Mouse (Mus musculus) kidney, adult 2 months (tissue): ENCODE results near the gene Olfr968. TPM values are rescaled to one million over a fixed set of nuclear protein-coding genes. Genes with fewer than 3 reads are reported as not detected.

ENCODE experiments used
- DNase-seq: peaks from one replicate; pipeline ENCODE4 v3.0.0; 2021
- H3K27ac ChIP-seq: fragments of 200-500 bp; 2 replicates; pipeline ENCODE4 v1.5.1; 2012; ENCODE audit warnings: low read depth, low read length, control low read depth, inconsistent platforms; ENCODE audit not compliant: insufficient read depth
- H3K27me3 ChIP-seq: fragments of 200-500 bp; replicated peaks from 2 replicates; pipeline ENCODE4 v1.6.1; 2012; ENCODE audit warnings: mild to moderate bottlenecking, moderate library complexity, low read length, inconsistent platforms; ENCODE audit not compliant: control insufficient read depth, insufficient read depth
- H3K36me3 ChIP-seq: fragments of 200-500 bp; 2 replicates; pipeline ENCODE4 v1.6.1; 2012; ENCODE audit warnings: mild to moderate bottlenecking, moderate library complexity, low read length, inconsistent platforms; ENCODE audit not compliant: control insufficient read depth, insufficient read depth
- H3K4me1 ChIP-seq: fragments of 200-500 bp; 2 replicates; pipeline ENCODE4 v1.6.1; 2011; ENCODE audit warnings: low read length; ENCODE audit not compliant: control insufficient read depth, insufficient read depth
- H3K4me3 ChIP-seq: fragments of 200-500 bp; 2 replicates; pipeline ENCODE4 v1.5.1; 2011; ENCODE audit warnings: mild to moderate bottlenecking, low read depth, low read length, control low read depth; ENCODE audit not compliant: insufficient read depth
- CTCF ChIP-seq: fragments of 200-500 bp; conservative IDR thresholded peaks from 2 replicates; pipeline ENCODE4 v1.5.1; 2011; ENCODE audit warnings: low read depth, mild to moderate bottlenecking, control low read depth, low read length, moderate library complexity, mixed read lengths; ENCODE audit not compliant: insufficient read depth, insufficient read length
- POLR2A ChIP-seq: fragments of 200-500 bp; IDR thresholded peaks from one replicate; pipeline ENCODE4 v1.6.1; 2011; ENCODE audit warnings: low read depth, low read length, control low read depth
- WGBS: fragments of 180-500 bp; shearing (Covaris S2); methylation state at CpG from one replicate; pipeline ENCODE4 v1.1.7; 2018; 5-methylcytosine and 5-hydroxymethylcytosine counted together
- polyA plus RNA-seq: library from polyadenylated mRNA; depleted of rRNA; stranded (reverse); fragments of >200 nt; gene quantifications from 2 replicates; pipeline ENCODE4 v1.2.3, GENCODE M21; 2012; rRNA removed

Olfr968 gene
- not detected in 2 replicates for polyA plus RNA-seq

DNA sequence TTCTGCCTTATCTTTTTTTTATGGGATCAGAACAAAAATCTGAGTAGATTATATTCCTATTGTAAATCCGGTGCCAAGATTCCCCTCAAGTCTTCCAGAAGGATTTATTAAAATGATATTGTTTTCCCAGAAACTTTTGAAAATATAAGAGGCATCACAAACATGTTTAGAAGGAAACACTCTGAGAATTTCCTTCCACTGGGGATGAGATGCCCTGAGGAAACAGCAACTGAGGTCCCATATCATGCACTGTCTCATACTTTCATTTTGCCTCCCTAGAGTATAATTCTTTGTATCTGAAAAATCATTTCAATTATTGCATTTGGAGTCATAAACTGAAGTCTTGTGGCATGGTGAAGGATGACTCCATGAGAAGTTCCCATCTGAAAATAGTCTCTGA lies at the start of gene Olfr968:
Olfr968 (minus strand) TSS at position 101 of the 400 bp plus-strand sequence.
- TF ChIP-seq CTCF (no peak), POLR2A (no peak)
- Histone ChIP-seq H3K36me3 (no peaks in the 10 kb centered on the region), H3K4me3 (no peak within 1 kb of the TSS), H3K27me3 (no peaks in the 10 kb centered on the region), H3K27ac (no peak within 1 kb of the TSS), H3K4me1 (no peaks in the 10 kb centered on the region)
- DNase-seq = no peak
- 73% methylated on average over 1 of the region's 1 CpGs for WGBS

DNA sequence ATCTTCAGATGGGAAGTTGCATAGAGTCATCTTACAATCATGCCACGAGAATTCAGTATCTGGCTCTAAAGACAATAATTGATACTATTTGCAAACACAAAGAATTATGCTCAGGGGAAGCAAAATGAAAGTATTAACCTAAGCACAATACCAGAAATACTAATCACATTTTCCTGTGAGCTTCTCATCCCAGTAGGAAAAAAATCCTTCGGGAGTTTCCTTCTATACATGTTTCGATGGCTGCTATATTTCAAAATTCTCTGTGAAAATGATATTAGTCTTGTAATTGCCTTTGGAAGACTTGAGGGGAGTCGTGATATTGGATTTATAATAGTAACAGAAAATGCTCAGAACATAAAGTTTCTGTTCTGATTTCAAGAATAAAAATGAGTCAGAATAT lies 25.5 kb upstream of the Olfr968 start, which contains the start of gene Olfr970:
Olfr970 (plus strand) TSS at position 301 of the 400 bp plus-strand sequence.
- H3K27ac ChIP-seq = no peak within 1 kb of the TSS
- 74% methylated on average over 4 of the region's 4 CpGs for WGBS
- no peak within 1 kb of the TSS for H3K4me3 ChIP-seq
- H3K27me3 ChIP-seq = no peaks in the 10 kb centered on the region
- TF ChIP-seq CTCF (no peak), POLR2A (no peak)
- DNase-seq = no peak
- H3K4me1 ChIP-seq = no peaks in the 10 kb centered on the region
- H3K36me3 ChIP-seq = no peaks in the 10 kb centered on the region

DNA sequence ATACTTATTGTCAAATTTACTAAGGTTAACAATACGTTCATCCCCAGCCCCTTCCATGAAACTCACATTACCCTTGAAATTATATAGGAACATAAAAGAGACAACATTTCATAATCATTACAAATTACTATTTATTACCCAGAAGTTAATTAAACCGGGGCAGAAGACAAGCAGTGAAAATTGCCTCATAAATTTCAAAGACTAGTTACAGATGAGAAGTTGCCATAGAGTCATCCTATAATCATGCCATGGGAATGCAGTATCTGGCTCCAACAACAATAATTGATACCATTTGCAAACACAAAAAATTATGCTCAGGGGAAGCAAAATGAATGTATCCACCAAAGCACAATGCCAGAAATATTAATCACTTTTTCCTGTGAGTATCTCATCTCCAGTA lies 7.5 kb upstream of the Olfr968 start, which contains the start of gene Olfr969:
Olfr969 (plus strand) TSS at position 388 of the 400 bp plus-strand sequence.
- Histone ChIP-seq H3K4me3 (no peak within 1 kb of the TSS), H3K4me1 (no peaks in the 10 kb centered on the region), H3K27ac (no peak within 1 kb of the TSS), H3K36me3 (no peaks in the 10 kb centered on the region), H3K27me3 (no peaks in the 10 kb centered on the region)
- WGBS = 59% methylated on average over 2 of the region's 2 CpGs
- TF ChIP-seq CTCF = no peak
- no peak for TF ChIP-seq POLR2A
- DNase-seq = no peak

DNA sequence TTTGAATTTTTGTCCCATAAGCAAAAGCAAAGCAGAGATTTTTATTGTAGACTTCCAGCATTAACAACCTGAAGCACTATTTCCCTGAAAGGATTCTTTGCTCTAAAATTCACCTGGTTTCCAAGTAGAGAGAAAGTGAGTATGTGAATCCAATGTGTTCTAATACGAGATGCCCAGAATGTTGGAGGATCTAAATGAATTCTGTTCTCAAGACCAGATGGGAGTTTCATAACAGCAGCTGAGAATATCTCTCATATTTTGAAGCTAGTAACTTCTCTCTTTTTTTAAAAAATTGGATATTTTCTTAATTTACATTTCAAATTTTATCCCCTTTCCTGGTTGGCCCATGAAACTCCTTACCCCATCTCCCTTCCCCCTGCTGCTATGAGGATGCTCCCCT lies 36.6 kb downstream of the Olfr968 start:
- Histone ChIP-seq H3K36me3 (no peaks in the 10 kb centered on the region), H3K27ac (no peak overlapping the region), H3K4me1 (no peaks in the 10 kb centered on the region), H3K27me3 (no peaks in the 10 kb centered on the region), H3K4me3 (no peak overlapping the region)
- no peak for TF ChIP-seq CTCF
- no peak for TF ChIP-seq POLR2A
- 93% methylated on average over 1 of the region's 1 CpGs for WGBS
- no peak for DNase-seq

DNA sequence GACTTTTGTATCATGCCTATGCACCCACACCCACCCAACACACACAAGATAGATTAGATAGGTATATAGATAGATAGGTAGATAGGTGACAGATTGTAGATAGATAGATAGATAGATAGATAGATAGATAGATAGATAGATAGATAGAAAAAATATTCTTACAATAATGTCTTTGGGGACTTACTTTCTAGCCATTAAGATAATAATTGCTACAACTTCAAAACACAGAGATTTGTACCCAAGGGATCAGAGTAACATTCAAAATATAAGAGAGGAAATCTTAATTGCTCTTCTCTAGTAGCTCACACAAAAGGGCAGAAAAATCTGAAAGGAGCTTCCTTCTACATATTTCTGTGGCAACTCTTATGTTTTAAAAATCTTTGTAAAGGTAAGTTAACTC lies 37.1 kb downstream of the Olfr968 start, which contains the start of gene Olfr967:
Olfr967 (plus strand) TSS at position 301 of the 400 bp plus-strand sequence.
- Histone ChIP-seq H3K4me3 (no peak within 1 kb of the TSS), H3K27ac (no peak within 1 kb of the TSS), H3K36me3 (no peaks in the 10 kb centered on the region), H3K27me3 (no peaks in the 10 kb centered on the region), H3K4me1 (no peaks in the 10 kb centered on the region)
- DNase-seq = no peak
- TF ChIP-seq CTCF (no peak), POLR2A (no peak)

DNA sequence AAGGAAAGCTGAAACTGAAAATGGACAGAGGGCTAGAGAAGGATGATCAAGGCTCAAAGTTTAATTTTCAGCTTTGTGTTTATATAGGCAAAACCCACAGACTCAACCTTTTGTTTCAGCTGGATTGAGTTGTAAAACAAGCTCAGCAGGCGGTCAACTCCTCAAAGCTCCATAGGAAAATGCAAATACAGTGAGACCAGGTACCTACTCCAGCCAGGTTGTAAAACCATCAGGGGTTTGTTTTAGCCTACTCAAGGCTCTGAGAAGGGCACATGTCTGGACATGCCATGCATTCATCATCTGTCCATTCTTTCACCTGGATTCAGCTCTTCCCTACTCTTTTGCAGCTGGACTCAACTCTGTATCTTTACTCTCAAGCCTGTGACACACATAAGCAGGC lies 42.3 kb downstream of the Olfr968 start:
- WGBS = 81% methylated on average over 1 of the region's 1 CpGs
- no peaks in the 10 kb centered on the region for H3K27me3 ChIP-seq
- H3K36me3 ChIP-seq = no peaks in the 10 kb centered on the region
- no peaks in the 10 kb centered on the region for H3K4me1 ChIP-seq
- no peak for DNase-seq
- no peak overlapping the region for H3K4me3 ChIP-seq
- TF ChIP-seq POLR2A = no peak
- TF ChIP-seq CTCF = no peak
- H3K27ac ChIP-seq = no peak overlapping the region

DNA sequence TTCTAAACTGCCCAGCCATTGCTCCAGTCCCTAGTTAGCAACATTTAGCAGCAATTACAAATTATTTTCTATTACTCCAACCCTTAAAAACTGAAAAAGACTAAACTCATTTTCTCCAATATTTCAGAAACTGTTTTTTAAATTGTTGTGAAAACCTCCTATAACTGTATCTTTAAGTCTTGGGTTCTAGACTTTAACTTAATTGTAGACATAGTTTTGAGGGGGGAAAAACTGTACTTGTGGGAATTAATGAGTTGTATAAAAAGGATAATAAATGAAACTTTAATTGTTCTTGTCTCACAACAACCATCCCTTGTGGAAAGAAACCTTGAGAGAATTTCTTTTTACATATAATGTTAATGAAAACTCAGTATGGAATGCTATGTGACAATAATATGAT lies 52.4 kb downstream of the Olfr968 start, which contains the start of gene Olfr150:
Olfr150 (plus strand) TSS at position 301 of the 400 bp plus-strand sequence.
- no peak within 1 kb of the TSS for H3K27ac ChIP-seq
- no peaks in the 10 kb centered on the region for H3K4me1 ChIP-seq
- H3K4me3 ChIP-seq = no peak within 1 kb of the TSS
- TF ChIP-seq CTCF (no peak), POLR2A (no peak)
- H3K36me3 ChIP-seq = no peaks in the 10 kb centered on the region
- DNase-seq = no peak
- H3K27me3 ChIP-seq = no peaks in the 10 kb centered on the region

Other genes starting within 250 kb of the Olfr968 start
- gene Olfr958, start 229.2 kb downstream of the Olfr968 start, polyA plus RNA-seq = not detected in 2 replicates
- not detected in 2 replicates for gene Olfr959, start 207.7 kb downstream of the Olfr968 start, polyA plus RNA-seq
- gene AW551984, start 178.8 kb downstream of the Olfr968 start, polyA plus RNA-seq = 0.27 and 0.31 TPM in 2 replicates
- not detected in 2 replicates for gene Olfr148, start 172.6 kb downstream of the Olfr968 start, polyA plus RNA-seq
- not detected in 2 replicates for gene Olfr960, start 161.9 kb downstream of the Olfr968 start, polyA plus RNA-seq
- not detected in 2 replicates for gene Olfr961, start 138.2 kb downstream of the Olfr968 start, polyA plus RNA-seq
- not detected in 2 replicates for gene Olfr963, start 116.0 kb downstream of the Olfr968 start, polyA plus RNA-seq
- not detected in 2 replicates for gene Olfr149, start 76.1 kb downstream of the Olfr968 start, polyA plus RNA-seq
- gene Olfr965, start 71.9 kb downstream of the Olfr968 start, polyA plus RNA-seq = not detected in 2 replicates
- not detected in 2 replicates for gene Olfr150, start 52.3 kb downstream of the Olfr968 start, polyA plus RNA-seq
- not detected in 2 replicates for gene Olfr967, start 37.0 kb downstream of the Olfr968 start, polyA plus RNA-seq
- gene Olfr969, start 7.7 kb upstream of the Olfr968 start, polyA plus RNA-seq = not detected in 2 replicates
- gene Olfr970, start 25.6 kb upstream of the Olfr968 start, polyA plus RNA-seq = not detected in 2 replicates
- gene Olfr971, start 53.6 kb upstream of the Olfr968 start, polyA plus RNA-seq = not detected in 2 replicates
- not detected in 2 replicates for gene Olfr972, start 83.2 kb upstream of the Olfr968 start, polyA plus RNA-seq
- not detected in 2 replicates for gene Olfr229, start 124.1 kb upstream of the Olfr968 start, polyA plus RNA-seq
- not detected in 2 replicates for gene Olfr974, start 154.2 kb upstream of the Olfr968 start, polyA plus RNA-seq
- not detected in 2 replicates for gene Olfr975, start 168.8 kb upstream of the Olfr968 start, polyA plus RNA-seq
- gene Olfr976, start 177.9 kb upstream of the Olfr968 start, polyA plus RNA-seq = not detected in 2 replicates
- gene Olfr978, start 208.9 kb upstream of the Olfr968 start, polyA plus RNA-seq = not detected in 2 replicates
- gene Olfr979, start 220.2 kb upstream of the Olfr968 start, polyA plus RNA-seq = not detected in 2 replicates
- not detected in 2 replicates for gene Olfr980, start 226.3 kb upstream of the Olfr968 start, polyA plus RNA-seq
- not detected in 2 replicates for gene Olfr981, start 238.2 kb upstream of the Olfr968 start, polyA plus RNA-seq